Mouse (Mus musculus): ENCODE results near the gene Ccdc34.

Gene Ccdc34

DNA sequence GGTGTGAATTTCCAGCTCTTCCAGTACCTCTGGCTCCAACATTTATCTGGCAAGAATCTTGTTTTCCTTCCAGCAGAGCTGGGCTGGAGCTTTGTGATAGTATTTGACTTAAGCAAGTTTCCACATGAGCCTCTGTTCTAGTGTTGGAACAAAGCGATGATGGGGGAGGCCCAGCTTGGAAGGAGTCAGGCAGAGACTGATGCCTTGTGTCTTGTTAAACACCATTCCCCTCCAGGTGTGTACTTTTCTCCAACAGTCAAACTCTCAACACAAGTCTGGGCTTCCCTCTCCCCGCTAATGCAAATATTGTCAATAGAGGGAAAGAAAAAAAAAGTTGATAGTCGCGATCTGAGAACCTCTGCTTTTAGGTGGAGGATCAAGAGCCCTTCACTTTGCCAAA, 196.7 kb downstream of the Ccdc34 start:
- no peak for DNase-seq (ENCODE audit: low spot score in 2 of 2)

DNA sequence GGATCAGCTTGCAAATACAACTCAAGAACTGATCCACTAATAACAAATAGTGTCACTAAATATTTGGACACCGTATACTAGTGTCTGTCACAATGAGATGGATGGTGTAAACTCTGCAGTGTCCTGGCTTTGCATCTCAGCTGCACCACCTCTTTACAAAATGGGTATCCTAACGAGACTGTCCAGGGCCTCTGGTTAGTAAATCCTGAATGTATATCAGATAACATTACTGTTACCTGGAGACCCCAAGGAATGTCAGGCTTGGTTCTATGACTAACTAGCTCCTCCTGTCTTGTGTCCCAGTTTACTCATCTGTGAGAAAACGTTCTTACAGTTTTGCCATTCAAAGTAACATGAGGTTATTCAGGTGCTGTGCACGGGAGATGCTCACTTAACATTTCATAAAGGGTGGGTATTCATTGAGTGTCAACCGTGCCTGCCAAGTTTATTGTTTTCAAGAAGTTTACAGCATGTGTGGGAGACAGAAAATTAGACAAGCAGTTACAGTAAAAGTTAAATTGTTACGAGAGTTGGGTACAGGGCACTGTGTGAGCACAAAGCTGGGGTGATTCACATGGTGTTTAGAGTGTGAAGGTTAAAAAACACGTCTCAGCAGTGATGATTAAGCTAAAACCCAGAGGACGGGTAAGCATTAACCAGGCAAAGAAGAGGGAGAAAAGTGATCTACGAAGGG, 197.5 kb downstream of the Ccdc34 start:
- DNase-seq (ENCODE audit: low spot score in 2 of 2), result no peak

DNA sequence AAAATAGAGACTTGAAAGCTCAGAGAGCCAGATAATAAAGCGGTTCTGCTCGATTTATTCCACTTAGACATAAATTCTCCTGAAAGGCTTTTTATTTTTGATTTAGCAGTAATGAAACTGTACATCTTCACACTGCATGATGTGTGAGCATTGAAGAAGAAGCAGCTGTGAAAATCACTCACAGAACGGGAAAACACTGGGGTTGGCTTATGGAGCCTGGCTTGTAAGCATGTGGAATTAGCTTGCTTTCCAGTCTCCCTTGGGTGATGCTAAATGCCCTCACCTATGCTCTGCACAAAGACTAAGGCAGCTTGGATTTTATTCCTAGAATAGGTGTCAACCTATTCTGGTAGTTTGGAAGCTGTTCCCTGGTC, 198.1 kb downstream of the Ccdc34 start:
- no peak for DNase-seq (ENCODE audit: low spot score in 2 of 2)

DNA sequence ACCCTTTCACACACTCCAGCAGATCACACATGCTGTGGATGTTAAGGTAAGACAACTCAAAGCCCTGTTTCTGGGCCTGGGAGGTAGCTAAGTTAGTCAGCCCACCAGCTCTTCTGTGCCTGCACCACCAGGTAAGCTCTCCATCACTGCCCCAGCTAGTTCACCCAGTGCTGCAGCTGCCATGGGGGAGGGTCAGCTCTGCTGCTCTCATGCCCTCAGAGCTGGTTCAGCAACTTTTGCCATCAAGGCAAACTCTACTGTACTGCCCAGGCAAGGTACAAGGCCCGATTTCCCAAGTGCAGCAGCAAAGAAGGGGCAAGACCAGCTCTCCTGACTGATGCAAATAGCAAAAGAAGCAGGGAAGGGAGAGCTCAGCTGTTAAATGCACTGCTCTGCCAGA, 202.9 kb downstream of the Ccdc34 start:
- no peak for DNase-seq (ENCODE audit: low spot score in 2 of 2)

DNA sequence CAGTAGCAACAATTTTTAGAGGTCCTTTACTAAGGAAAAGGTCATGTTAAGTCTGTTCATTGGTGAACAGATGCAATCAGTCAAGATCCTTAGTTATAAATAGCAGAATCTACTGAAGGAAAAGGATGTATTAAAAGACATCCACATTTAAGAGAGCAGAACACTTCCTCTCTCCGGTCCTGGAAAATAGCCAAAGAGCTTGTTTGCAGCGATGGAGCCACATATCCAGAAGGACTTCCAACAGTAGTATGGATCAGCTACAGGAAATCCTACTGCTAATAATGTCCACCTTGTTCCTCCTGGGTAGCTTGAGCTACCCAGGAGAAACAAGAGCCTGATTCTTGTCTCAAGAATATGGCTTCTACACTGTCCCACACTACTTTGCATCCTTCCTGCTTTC, 205.2 kb downstream of the Ccdc34 start:
- DNase-seq (ENCODE audit: low spot score in 2 of 2), result no peak
